Mouse (Mus musculus): ENCODE results near the gene Obp2b. TPM values are rescaled to one million over a fixed set of nuclear protein-coding genes. Genes with fewer than 3 reads are reported as not detected.
A peak's percentile ranks its signal among the peaks of the same experiment; 100 is the strongest.

Obp2b gene
- total RNA-seq, 2 experiments from 2014 or later: not detected

- no peak for DNase-seq
- intact Hi-C loops (cut with DNase I): no loop called here
These were observed 37.8 kb downstream of the Obp2b start for GRCm38 (mm10) chr2:25774640-25775039.

- DNase-seq: no peak
- intact Hi-C loops (cut with DNase I): no loop called here
These were observed 39.2 kb downstream of the Obp2b start for GRCm38 (mm10) chr2:25775991-25776390.

- intact Hi-C loops (cut with DNase I): no loop called here
These were observed 39.9 kb downstream of the Obp2b start, which contains the start of gene Lcn11 for GRCm38 (mm10) chr2:25776717-25777116. Lcn11 (plus strand) TSS chr2:25777017.

GRCm38 (mm10) chr2:25779076-25779475 lies 42.3 kb downstream of the Obp2b start:
- DNase-seq: no peak
- intact Hi-C loops (cut with DNase I): no loop called here

More at GRCm38 (mm10) chr2:25776717-25777116, 39.9 kb downstream of the Obp2b start, which contains the start of gene Lcn11:
- DNase-seq: no peak

GRCm38 (mm10) chr2:25780921-25781320 lies 44.1 kb downstream of the Obp2b start:
- no peak for DNase-seq
- intact Hi-C loops (cut with DNase I): no loop called here

- intact Hi-C loops (cut with DNase I): no loop called here
- no peak for DNase-seq
These were observed 45.1 kb downstream of the Obp2b start, which contains the start of gene Gm13539 for GRCm38 (mm10) chr2:25781957-25782356. Gm13539 (plus strand) TSS chr2:25782257.

- intact Hi-C loops (cut with DNase I): no loop called here
- DNase-seq: peak; percentile 3 to 9
These were observed 48.9 kb downstream of the Obp2b start for GRCm38 (mm10) chr2:25785573-25786322.

- intact Hi-C loops (cut with DNase I): no loop called here
- no peak for DNase-seq
These were observed 52.3 kb downstream of the Obp2b start for GRCm38 (mm10) chr2:25789092-25789491.

Other genes starting within 250 kb of the Obp2b start
- not detected for gene Lcn12, start 243.1 kb upstream of the Obp2b start, total RNA-seq (2021)
- gene Fbxw5, start 236.3 kb upstream of the Obp2b start, total RNA-seq (2021): 10 to 100 TPM; 92.0 to 96.2 TPM
- gene C8g, start 235.3 kb upstream of the Obp2b start, total RNA-seq (2021): under 1 TPM; 0.51 to 0.98 TPM
- 10 to 100 TPM; 16.6 to 16.7 TPM for gene Traf2, start 190.1 kb upstream of the Obp2b start, total RNA-seq (2021)
- gene Edf1, start 179.2 kb upstream of the Obp2b start, total RNA-seq (2021): 100 to 1,000 TPM; 175 to 185 TPM
- gene Mamdc4, start 162.2 kb upstream of the Obp2b start, total RNA-seq (2021): 1 to 10 TPM; 3.0 to 5.2 TPM
- 10 to 100 TPM; 75.4 to 76.0 TPM for gene Phpt1, start 161.8 kb upstream of the Obp2b start, total RNA-seq (2021)
- gene Ajm1, start 155.3 kb upstream of the Obp2b start, total RNA-seq (2021): under 1 TPM in 1 of 2 experiments, not detected in 1; 0.10 TPM
- gene Rabl6, start 128.5 kb upstream of the Obp2b start, total RNA-seq (2021): 10 to 100 TPM; 48.1 to 49.7 TPM
- gene Ccdc183, start 119.3 kb upstream of the Obp2b start, total RNA-seq (2021): not detected
- 10 to 100 TPM; 16.6 to 22.5 TPM for gene Tmem141, start 115.0 kb upstream of the Obp2b start, total RNA-seq (2021)
- 1 to 10 TPM; 6.3 TPM for gene Fcna, start 109.0 kb upstream of the Obp2b start, total RNA-seq (2021)
- gene Lcn8, start 83.9 kb upstream of the Obp2b start, total RNA-seq (2021): 1 to 10 TPM; 1.1 TPM
- gene Lcn5, start 79.1 kb upstream of the Obp2b start, total RNA-seq (2021): not detected
- gene Lcn6, start 60.2 kb upstream of the Obp2b start, total RNA-seq (2021): not detected
- gene Lcn10, start 54.3 kb upstream of the Obp2b start, total RNA-seq (2021): not detected
- not detected for gene Obp2a, start 37.0 kb upstream of the Obp2b start, total RNA-seq (2021)
- 10 to 100 TPM; 12.0 to 12.6 TPM for gene Bmyc, start 30.3 kb upstream of the Obp2b start, total RNA-seq (2021)
- not detected for gene Lcn3, start 28.6 kb downstream of the Obp2b start, total RNA-seq (2021)
- not detected for gene Lcn11, start 40.0 kb downstream of the Obp2b start, total RNA-seq (2021)
- gene Gm13539, start 45.2 kb downstream of the Obp2b start, total RNA-seq (2021): not detected
- not detected for gene Glt6d1, start 78.8 kb downstream of the Obp2b start, total RNA-seq (2021)
- gene Lcn9, start 86.1 kb downstream of the Obp2b start, total RNA-seq (2021): not detected
- not detected for gene Sohlh1, start 110.2 kb downstream of the Obp2b start, total RNA-seq (2021)
- gene Kcnt1, start 126.7 kb downstream of the Obp2b start, total RNA-seq (2021): 1 to 10 TPM in 1 of 2 experiments, under 1 TPM in 1; 0.78 to 1.3 TPM
- 10 to 100 TPM; 28.4 to 37.7 TPM for gene Camsap1, start 246.3 kb downstream of the Obp2b start, total RNA-seq (2021)

Measured in heart, postnatal 14 days (tissue).